Mouse (Mus musculus) liver, embryonic 13.5 days (tissue): ENCODE results near the gene Ak2. TPM values are rescaled to one million over a fixed set of nuclear protein-coding genes. Genes with fewer than 3 reads are reported as not detected.

Source experiments
- ATAC-seq: fragments of 200-750 bp; cut with Nextera tagmentation; 2 replicates; pipeline ENCODE4 v1.8.0; 2017; ENCODE audit warnings: low read depth, mild to moderate bottlenecking, moderate number of reproducible peaks, moderate library complexity
- DNase-seq: peaks from one replicate; pipeline ENCODE4 v3.0.0; 2022
- H3K27ac ChIP-seq: fragments of 300-500 bp; sonication (generic); 2 replicates; pipeline ENCODE4 v1.5.1; 2015; ENCODE audit warnings: moderate library complexity, mild to moderate bottlenecking, inconsistent platforms
- H3K27me3 ChIP-seq: fragments of 300-500 bp; sonication (generic); 2 replicates; pipeline ENCODE4 v1.6.1; 2015; ENCODE audit warnings: mild to moderate bottlenecking, inconsistent platforms
- H3K36me3 ChIP-seq: fragments of 300-500 bp; sonication (generic); 2 replicates; pipeline ENCODE4 v1.6.1; 2015; ENCODE audit warnings: mild to moderate bottlenecking, inconsistent platforms
- H3K4me1 ChIP-seq: fragments of 300-500 bp; sonication (generic); replicated peaks from 2 replicates; pipeline ENCODE4 v1.6.1; 2015; ENCODE audit warnings: inconsistent platforms
- H3K4me2 ChIP-seq: fragments of 300-500 bp; sonication (generic); 2 replicates; pipeline ENCODE4 v1.6.1; 2015; ENCODE audit warnings: inconsistent platforms, mild to moderate bottlenecking, moderate library complexity
- H3K4me3 ChIP-seq: fragments of 300-500 bp; sonication (generic); replicated peaks from 2 replicates; pipeline ENCODE4 v1.5.1; 2015; ENCODE audit warnings: mild to moderate bottlenecking, inconsistent platforms
- H3K9ac ChIP-seq: fragments of 300-500 bp; sonication (generic); 2 replicates; pipeline ENCODE4 v1.6.1; 2015; ENCODE audit warnings: mild to moderate bottlenecking, inconsistent platforms
- H3K9me3 ChIP-seq: fragments of 300-500 bp; sonication (generic); replicated peaks from 2 replicates; pipeline ENCODE4 v1.6.1; 2016; ENCODE audit warnings: inconsistent platforms
- WGBS: fragments of 180-500 bp; shearing (Covaris S2); methylation state at CpG from one replicate; pipeline ENCODE4 v1.1.7; 2015; ENCODE audit not compliant: insufficient replicate concordance; 5-methylcytosine and 5-hydroxymethylcytosine counted together
- polyA plus RNA-seq: library from polyadenylated mRNA; unstranded; fragments of >200 nt; fragmentation: Nextera tagmentation; extraction: Ambion mirVana; gene quantifications from 2 replicates; pipeline ENCODE4 v1.2.1, GENCODE M21; 2015

Gene Ak2
- polyA plus RNA-seq, 1 experiment from 2014 or later: 182 TPM

GRCm38 (mm10) chr4:128976577-128976976 is 15.2 kb upstream of the Ak2 start:
- Histone ChIP-seq H3K4me3 (no peak overlapping the region), H3K4me1 (peaks cover 2% of the 10 kb centered on the region; the same call in 1 of the 2 replicates), H3K36me3 (no peaks in the 10 kb centered on the region), H3K27me3 (no peaks in the 10 kb centered on the region), H3K9me3 (no peaks in the 10 kb centered on the region), H3K9ac (no peak overlapping the region), H3K4me2 (no peak overlapping the region), H3K27ac (no peak overlapping the region)
- DNase-seq (no peak), ATAC-seq (no peak)
- WGBS: 70% methylated on average over 4 of the region's 4 CpGs

GRCm38 (mm10) chr4:128977217-128977616 is 14.5 kb upstream of the Ak2 start:
- H3K4me1 ChIP-seq: peaks cover 8% of the 10 kb centered on the region
- H3K27ac ChIP-seq: no peak overlapping the region
- ATAC-seq: no peak
- no peaks in the 10 kb centered on the region for H3K9me3 ChIP-seq
- WGBS: 58% methylated on average over 3 of the region's 3 CpGs
- no peak for DNase-seq
- H3K9ac ChIP-seq: no peak overlapping the region
- no peaks in the 10 kb centered on the region for H3K27me3 ChIP-seq
- H3K36me3 ChIP-seq: no peaks in the 10 kb centered on the region
- H3K4me2 ChIP-seq: no peak overlapping the region
- H3K4me3 ChIP-seq: no peak overlapping the region

GRCm38 (mm10) chr4:128978634-128979033 is 13.1 kb upstream of the Ak2 start:
- no peak overlapping the region for H3K4me3 ChIP-seq
- WGBS: 25% methylated on average over 1 of the region's 1 CpGs
- no peak overlapping the region for H3K27ac ChIP-seq
- H3K4me2 ChIP-seq: no peak overlapping the region
- ATAC-seq (no peak), DNase-seq (no peak)
- H3K4me1 ChIP-seq: peaks cover 15% of the 10 kb centered on the region
- H3K9me3 ChIP-seq: no peaks in the 10 kb centered on the region
- no peaks in the 10 kb centered on the region for H3K27me3 ChIP-seq
- H3K36me3 ChIP-seq: no peaks in the 10 kb centered on the region
- no peak overlapping the region for H3K9ac ChIP-seq

GRCm38 (mm10) chr4:128980890-128981832 is 10.6 kb upstream of the Ak2 start:
- WGBS: 18% methylated on average over 12 of the region's 12 CpGs
- Histone ChIP-seq H3K27ac (no peak overlapping the region), H3K4me3 (no peak overlapping the region), H3K9me3 (no peaks in the 10 kb centered on the region), H3K4me2 (peak overlapping the region; percentile 25; the same call in 1 of the 2 replicates), H3K9ac (no peak overlapping the region), H3K27me3 (no peaks in the 10 kb centered on the region), H3K36me3 (no peaks in the 10 kb centered on the region), H3K4me1 (peaks cover 21% of the 10 kb centered on the region)
- no peak for DNase-seq
- ATAC-seq: no peak

GRCm38 (mm10) chr4:128981833-128982180 is 10.0 kb upstream of the Ak2 start:
- peaks cover 21% of the 10 kb centered on the region for H3K4me1 ChIP-seq
- no peak overlapping the region for H3K27ac ChIP-seq
- DNase-seq: no peak

GRCm38 (mm10) chr4:128983151-128983550 is 8.6 kb upstream of the Ak2 start:
- ATAC-seq: no peak
- H3K9me3 ChIP-seq: no peaks in the 10 kb centered on the region
- WGBS: 47% methylated on average over 2 of the region's 2 CpGs

More at GRCm38 (mm10) chr4:128981833-128982180, 10.0 kb upstream of the Ak2 start:
- H3K4me2 ChIP-seq: peak overlapping the region; percentile 25; the same call in 1 of the 2 replicates
- 38% methylated on average over 11 of the region's 11 CpGs for WGBS
- H3K9ac ChIP-seq: no peak overlapping the region
- no peaks in the 10 kb centered on the region for H3K9me3 ChIP-seq
- no peak for ATAC-seq
- H3K4me3 ChIP-seq: no peak overlapping the region
- H3K36me3 ChIP-seq: no peaks in the 10 kb centered on the region
- H3K27me3 ChIP-seq: no peaks in the 10 kb centered on the region

GRCm38 (mm10) chr4:128983656-128984055 is 8.1 kb upstream of the Ak2 start:
- 0 out of 2 replicates have a peak overlapping the region, but pooled peaks have one; percentile 13 for H3K27ac ChIP-seq
- no peaks in the 10 kb centered on the region for H3K9me3 ChIP-seq
- H3K4me2 ChIP-seq: no peak overlapping the region
- H3K9ac ChIP-seq: no peak overlapping the region
- DNase-seq (no peak), ATAC-seq (peak; percentile 71)
- no peak overlapping the region for H3K4me3 ChIP-seq
- H3K36me3 ChIP-seq: no peaks in the 10 kb centered on the region
- H3K27me3 ChIP-seq: peaks cover 5% of the 10 kb centered on the region; the same call in 1 of the 2 replicates
- 32% methylated on average over 2 of the region's 2 CpGs for WGBS
- H3K4me1 ChIP-seq: peaks cover 21% of the 10 kb centered on the region

More at GRCm38 (mm10) chr4:128983151-128983550, 8.6 kb upstream of the Ak2 start:
- Histone ChIP-seq H3K9ac (no peak overlapping the region), H3K4me2 (no peak overlapping the region), H3K27me3 (peaks cover 5% of the 10 kb centered on the region; the same call in 1 of the 2 replicates), H3K36me3 (no peaks in the 10 kb centered on the region), H3K27ac (no peak overlapping the region), H3K4me1 (peaks cover 21% of the 10 kb centered on the region), H3K4me3 (no peak overlapping the region)
- no peak for DNase-seq

- no peak for DNase-seq
- H3K27ac ChIP-seq: no peak overlapping the region
Measured at GRCm38 (mm10) chr4:128984600-128984999, 7.2 kb upstream of the Ak2 start.

GRCm38 (mm10) chr4:128988911-128989310 is 2.8 kb upstream of the Ak2 start:
- H3K36me3 ChIP-seq: no peaks in the 10 kb centered on the region
- no peak overlapping the region for H3K4me3 ChIP-seq
- ATAC-seq (no peak), DNase-seq (no peak)
- H3K9me3 ChIP-seq: no peaks in the 10 kb centered on the region
- H3K4me2 ChIP-seq: no peak overlapping the region
- H3K4me1 ChIP-seq: peaks cover 14% of the 10 kb centered on the region
- H3K27ac ChIP-seq: no peak overlapping the region
- peaks cover 9% of the 10 kb centered on the region; the same call in 1 of the 2 replicates for H3K27me3 ChIP-seq
- 40% methylated on average over 3 of the region's 3 CpGs for WGBS
- H3K9ac ChIP-seq: no peak overlapping the region

More at GRCm38 (mm10) chr4:128984600-128984999, 7.2 kb upstream of the Ak2 start:
- no peak overlapping the region for H3K4me3 ChIP-seq
- ATAC-seq: no peak
- H3K27me3 ChIP-seq: peaks cover 9% of the 10 kb centered on the region; the same call in 1 of the 2 replicates
- WGBS: 64% methylated on average over 3 of the region's 3 CpGs
- H3K4me2 ChIP-seq: no peak overlapping the region
- no peaks in the 10 kb centered on the region for H3K9me3 ChIP-seq
- no peak overlapping the region for H3K9ac ChIP-seq
- H3K4me1 ChIP-seq: peaks cover 21% of the 10 kb centered on the region
- no peaks in the 10 kb centered on the region for H3K36me3 ChIP-seq

- Histone ChIP-seq H3K9me3 (no peaks in the 10 kb centered on the region), H3K27me3 (peaks cover 9% of the 10 kb centered on the region; the same call in 1 of the 2 replicates), H3K36me3 (no peaks in the 10 kb centered on the region), H3K9ac (no peak overlapping the region), H3K4me3 (no peak overlapping the region), H3K27ac (no peak overlapping the region), H3K4me1 (peaks cover 17% of the 10 kb centered on the region), H3K4me2 (no peak overlapping the region)
- 61% methylated on average over 11 of the region's 11 CpGs for WGBS
- DNase-seq (no peak), ATAC-seq (no peak)
Measured at GRCm38 (mm10) chr4:128989678-128990077, 2.1 kb upstream of the Ak2 start.

- Histone ChIP-seq H3K4me2 (no peak overlapping the region), H3K9me3 (no peaks in the 10 kb centered on the region), H3K9ac (no peak overlapping the region; the same call in 1 of the 2 replicates), H3K4me1 (peaks cover 40% of the 10 kb centered on the region), H3K27ac (peak overlapping the region; percentile 14; the same call in 1 of the 2 replicates), H3K36me3 (peaks cover 19% of the 10 kb centered on the region; the same call in 1 of the 2 replicates), H3K27me3 (peaks cover 9% of the 10 kb centered on the region; the same call in 1 of the 2 replicates), H3K4me3 (no peak overlapping the region)
- ATAC-seq (no peak), DNase-seq (no peak)
- WGBS: 80% methylated on average over 3 of the region's 3 CpGs
Measured at GRCm38 (mm10) chr4:128992176-128992575, 418 bp downstream of the Ak2 start.
